Mouse (Mus musculus) ES-E14 (cell line): ENCODE measurements around the gene Lca5l. TPM values are rescaled to one million over a fixed set of nuclear protein-coding genes. Genes with fewer than 3 reads are reported as not detected.

Experiments
- DNase-seq: peaks from one replicate; pipeline ENCODE4 v3.0.0-alpha.2; 2013; ENCODE audit warnings: low read depth, low spot score
- H3K27ac ChIP-seq: 2 replicates; pipeline ENCODE4 v1.5.1; 2012; ENCODE audit warnings: low read depth, mild to moderate bottlenecking, low read length, moderate library complexity, mixed read lengths; ENCODE audit not compliant: poor library complexity, insufficient read depth, severe bottlenecking
- H3K36me3 ChIP-seq: 2 replicates; pipeline ENCODE4 v1.6.1; 2012; ENCODE audit warnings: mild to moderate bottlenecking, low read length, moderate library complexity, mixed read lengths; ENCODE audit not compliant: control insufficient read depth, poor library complexity, insufficient read depth, severe bottlenecking
- H3K4me1 ChIP-seq, 2 experiments: fragments of 150-350 bp in 1 of 2; sonication (generic) in 1 of 2; 2 replicates each; pipeline ENCODE4 v1.6.1; 2012; ENCODE audit warnings: low read length in 2 of 2, mild to moderate bottlenecking in 1 of 2, mixed read lengths in 1 of 2; ENCODE audit not compliant: control insufficient read depth in 2 of 2, insufficient read depth in 2 of 2, poor library complexity in 1 of 2
- H3K4me3 ChIP-seq, 2 experiments: fragments of 150-350 bp in 1 of 2; sonication (generic) in 1 of 2; 2 replicates each; pipeline ENCODE4 v1.5.1; 2012; ENCODE audit warnings: low read length in 2 of 2, low read depth in 1 of 2, mild to moderate bottlenecking in 1 of 2, mixed read lengths in 1 of 2; ENCODE audit not compliant: insufficient read depth in 1 of 2, poor library complexity in 1 of 2, severe bottlenecking in 1 of 2
- H3K9ac ChIP-seq: 2 replicates; pipeline ENCODE4 v1.6.1; 2012; ENCODE audit warnings: low read depth, mild to moderate bottlenecking, low read length, mixed read lengths; ENCODE audit not compliant: poor library complexity, insufficient read depth, severe bottlenecking
- H3K9me3 ChIP-seq: fragments of 150-350 bp; sonication (generic); 2 replicates; pipeline ENCODE4 v1.6.1; 2012; ENCODE audit warnings: low read depth, mild to moderate bottlenecking, low read length; ENCODE audit not compliant: control insufficient read depth, insufficient read depth
- CHD2 ChIP-seq: IDR thresholded peaks from 2 replicates; pipeline ENCODE4 v1.6.1; 2014; ENCODE audit warnings: mild to moderate bottlenecking, low read depth, low read length, inconsistent platforms
- HCFC1 ChIP-seq: IDR thresholded peaks from 2 replicates; pipeline ENCODE4 v1.6.1; 2012; ENCODE audit warnings: low read length, inconsistent platforms, borderline replicate concordance; ENCODE audit not compliant: insufficient read depth
- MAFK ChIP-seq: IDR thresholded peaks from 2 replicates; pipeline ENCODE4 v1.6.1; 2014; ENCODE audit warnings: mild to moderate bottlenecking, low read depth, low read length, inconsistent platforms; ENCODE audit not compliant: insufficient read depth
- ZC3H11A ChIP-seq: IDR thresholded peaks from 2 replicates; pipeline ENCODE4 v1.6.1; 2012; ENCODE audit warnings: low read depth, mild to moderate bottlenecking, inconsistent platforms, low read length, borderline replicate concordance
- ZNF384 ChIP-seq: IDR thresholded peaks from 2 replicates; pipeline ENCODE4 v1.6.1; 2012; ENCODE audit warnings: low read depth, low read length, inconsistent platforms
- in situ Hi-C, 2 experiments: fragments of 600-800 bp; cut with MboI; formaldehyde crosslinking; loops; one replicate each; pipeline ENCODE4 v1.15.1; 2025; ENCODE audit warnings: low sequenced_read_pairs in 2 of 2, inconsistent platforms in 1 of 2; ENCODE audit not compliant: unreplicated experiment in 2 of 2
- total RNA-seq: library from RNA; depleted of rRNA; stranded (reverse); fragments of 300-350 nt; gene quantifications from 2 replicates; pipeline ENCODE4 v1.2.3, GENCODE M21; 2012

Lca5l gene
- total RNA-seq, 1 experiment = 0.58 TPM

DNA sequence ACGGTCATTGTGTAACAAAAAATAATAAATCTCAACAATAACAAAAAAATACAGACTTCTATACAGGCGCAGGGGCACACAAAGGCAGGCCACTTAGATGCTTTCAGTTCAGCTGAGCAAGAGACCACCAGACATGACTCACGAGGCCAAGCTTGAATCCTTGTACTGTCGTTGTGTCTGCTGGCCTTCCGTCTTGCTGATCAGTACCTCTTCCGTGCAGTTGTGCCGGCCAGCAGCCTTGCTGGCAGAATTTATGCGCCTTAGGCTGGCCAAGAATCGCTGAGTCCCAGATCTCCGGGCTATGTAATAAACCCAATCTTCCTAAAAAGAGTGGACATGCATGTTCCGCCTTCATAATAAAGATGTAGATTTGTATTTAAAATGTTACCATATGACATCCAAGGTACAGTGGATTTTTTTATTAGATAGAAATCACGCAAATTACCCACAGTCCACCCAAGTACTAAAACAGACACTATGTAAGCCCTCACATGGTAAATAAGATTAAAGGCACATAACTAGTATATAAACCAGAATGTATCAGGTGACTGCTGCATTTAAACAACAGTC, 33.5 kb downstream of the Lca5l start:
- peak overlapping the region; percentile 64 to 77 for H3K4me3 ChIP-seq
- H3K27ac ChIP-seq = no peak overlapping the region
- in situ Hi-C loops = no loop called here
- H3K9me3 ChIP-seq = no peaks in the 10 kb centered on the region
- H3K9ac ChIP-seq = peak overlapping the region; percentile 71; the same call in 1 of the 2 replicates
- DNase-seq = no peak
- peaks cover 8% of the 10 kb centered on the region for H3K36me3 ChIP-seq
- TF ChIP-seq ZNF384 = no peak
- no peak for TF ChIP-seq HCFC1
- TF ChIP-seq MAFK = no peak
- TF ChIP-seq CHD2 = no peak
- TF ChIP-seq ZC3H11A = no peak
- peaks cover 0 to 4% of the 10 kb centered on the region in 2 experiments; a peak in 2 of 4 replicates for H3K4me1 ChIP-seq

DNA sequence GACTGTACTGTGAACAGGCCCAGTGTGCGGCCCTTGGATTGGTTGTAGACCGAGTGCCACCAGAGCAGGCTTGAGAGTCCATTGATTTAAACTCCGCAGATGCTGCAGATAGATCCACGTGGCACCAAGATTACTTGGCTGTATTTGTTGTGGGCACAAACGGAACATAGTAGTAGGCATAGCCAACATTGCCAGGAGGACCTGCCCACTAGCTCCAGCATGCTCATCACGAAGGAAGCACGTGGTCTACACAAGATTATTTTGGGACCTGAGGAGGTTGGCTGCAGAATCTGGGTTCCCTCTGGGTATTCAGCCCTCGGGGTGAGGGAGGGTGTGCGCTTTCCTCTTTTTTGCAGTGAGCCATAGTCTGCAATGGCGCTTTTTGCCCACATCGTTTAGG, 34.9 kb downstream of the Lca5l start:
- no peak for TF ChIP-seq ZNF384
- TF ChIP-seq HCFC1 = no peak
- no peak for TF ChIP-seq CHD2
- no peak for TF ChIP-seq MAFK
- Histone ChIP-seq H3K9ac (no peak overlapping the region), H3K27ac (no peak overlapping the region), H3K4me3 (no peak overlapping the region), H3K9me3 (no peaks in the 10 kb centered on the region), H3K36me3 (peaks cover 15% of the 10 kb centered on the region), H3K4me1 (peaks cover 0 to 2% of the 10 kb centered on the region in 2 experiments; a peak in 2 of 4 replicates)
- in situ Hi-C loops = no loop called here
- no peak for DNase-seq

DNA sequence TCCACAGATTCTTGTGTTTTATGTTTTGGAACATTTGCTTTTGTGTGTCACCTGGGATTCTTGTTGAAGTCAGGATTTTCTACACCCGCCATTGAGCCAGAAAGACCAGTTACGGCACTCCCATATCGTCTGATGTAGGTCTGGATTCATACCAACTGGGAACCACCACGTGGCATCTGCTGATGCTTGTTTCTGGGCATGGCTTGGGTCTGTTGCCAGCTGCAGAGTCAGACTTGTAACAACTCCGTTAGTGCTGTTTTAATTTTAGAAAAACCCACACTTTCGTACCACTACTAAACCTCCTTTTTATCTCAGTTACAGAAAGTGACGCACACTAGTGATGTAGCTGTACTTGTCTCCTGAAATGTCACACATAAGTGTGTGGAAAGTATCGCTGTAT, 36.1 kb downstream of the Lca5l start:
- no peaks in the 10 kb centered on the region for H3K9me3 ChIP-seq
- H3K36me3 ChIP-seq = peaks cover 18% of the 10 kb centered on the region
- in situ Hi-C loops = no loop called here
- no peak for DNase-seq
- no peak overlapping the region for H3K9ac ChIP-seq
- peaks cover 1 to 2% of the 10 kb centered on the region in 2 experiments; a peak in 2 of 4 replicates for H3K4me1 ChIP-seq
- H3K4me3 ChIP-seq = no peak overlapping the region
- no peak overlapping the region for H3K27ac ChIP-seq
- no peak for TF ChIP-seq CHD2
- no peak for TF ChIP-seq HCFC1
- no peak for TF ChIP-seq ZC3H11A
- no peak for TF ChIP-seq ZNF384
- no peak for TF ChIP-seq MAFK

DNA sequence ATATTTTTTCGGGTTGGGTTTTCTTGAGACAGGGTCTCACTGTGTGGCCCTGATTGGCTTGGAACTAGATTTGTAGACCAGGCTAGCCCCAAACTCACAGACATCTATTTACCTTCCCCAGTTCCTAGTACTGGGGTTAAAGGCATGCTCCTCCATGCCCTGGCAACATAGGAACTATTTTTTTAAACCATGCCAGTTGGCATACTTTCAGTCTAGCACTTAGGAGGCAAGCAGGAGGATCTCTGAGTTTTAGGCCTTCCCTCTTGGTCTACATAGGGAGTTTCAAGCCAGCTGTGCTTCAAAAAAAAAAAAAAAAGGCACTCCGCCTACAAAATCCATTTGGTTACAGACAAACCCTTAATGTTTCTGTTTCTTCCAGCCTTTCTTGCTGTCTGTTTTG, 37.6 kb downstream of the Lca5l start:
- TF ChIP-seq CHD2 = no peak
- DNase-seq = no peak
- Histone ChIP-seq H3K4me1 (peaks cover 1 to 3% of the 10 kb centered on the region in 2 experiments; a peak in 3 of 4 replicates), H3K4me3 (no peak overlapping the region), H3K9ac (no peak overlapping the region), H3K9me3 (no peaks in the 10 kb centered on the region), H3K36me3 (peaks cover 18% of the 10 kb centered on the region), H3K27ac (no peak overlapping the region)
- in situ Hi-C loops = no loop called here

DNA sequence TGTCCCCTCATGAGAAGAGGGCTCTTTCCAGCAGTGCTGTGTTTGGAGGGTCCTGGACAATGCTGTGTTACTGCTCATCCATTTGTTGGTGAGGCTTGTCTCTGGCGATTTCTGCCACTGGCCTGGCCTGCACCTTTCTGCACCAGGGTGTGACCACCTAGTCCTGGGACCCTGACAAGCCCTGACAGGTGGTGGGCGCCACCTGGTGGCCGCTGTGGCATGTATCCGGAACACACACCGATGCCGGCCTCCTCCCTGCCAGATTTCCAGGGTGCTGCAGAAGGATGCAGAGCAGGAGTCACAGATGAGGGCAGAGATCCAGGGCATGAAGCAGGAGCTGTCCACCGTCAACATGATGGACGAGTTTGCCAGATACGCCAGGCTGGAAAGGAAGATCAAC, 40.5 kb downstream of the Lca5l start:
- Histone ChIP-seq H3K4me3 (no peak overlapping the region), H3K27ac (no peak overlapping the region), H3K9ac (no peak overlapping the region), H3K36me3 (peaks cover 18% of the 10 kb centered on the region), H3K4me1 (peaks cover 1 to 18% of the 10 kb centered on the region in 2 experiments; a peak in 2 of 4 replicates), H3K9me3 (no peaks in the 10 kb centered on the region)
- DNase-seq = peak; percentile 77
- TF ChIP-seq CHD2 = no peak
- TF ChIP-seq ZC3H11A = peak; percentile 31; the same call in 1 of the 2 replicates
- in situ Hi-C loops = no loop called here
